Mouse (Mus musculus) cerebellum, postnatal 10 days (tissue): ENCODE measurements around the gene Gm15448.
"Not testable (repeated sequence)": the region's sequence is repeated elsewhere in the genome, so short reads cannot be mapped to it uniquely, and the experiment has no call there.

Experiments used
- DNase-seq, 2 experiments: peaks; one replicate each; pipeline ENCODE4 v3.0.0; 2021; ENCODE audit warnings: mixed read lengths in 2 of 2

Gene Gm15448

GRCm38 (mm10) chr7:3825599-3825998, at the start of gene Gm15448:
TSS of gene Gm15448 (minus strand) at chr7:3825687.
- DNase-seq = not testable (repeated sequence)

DNA sequence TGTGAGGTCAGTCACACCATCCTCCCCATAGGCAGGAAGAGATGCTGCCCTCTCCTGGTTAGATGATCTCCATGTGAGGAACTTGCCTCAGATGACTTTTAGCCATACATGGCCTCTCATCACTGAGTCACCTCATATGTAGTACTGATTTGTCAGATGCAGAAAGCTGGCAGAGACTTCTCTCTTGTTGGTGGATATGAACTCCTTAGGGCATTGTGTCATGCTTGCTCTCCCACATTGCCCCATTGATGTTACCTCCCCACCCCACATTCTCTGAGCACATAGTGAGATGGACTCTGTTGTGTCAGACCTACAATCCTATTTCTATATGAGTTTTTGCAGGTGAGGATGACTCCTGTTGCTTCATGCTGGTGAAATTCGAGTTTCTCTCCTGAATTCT, 49.5 kb upstream of the Gm15448 start:
- not testable (repeated sequence) for DNase-seq

DNA sequence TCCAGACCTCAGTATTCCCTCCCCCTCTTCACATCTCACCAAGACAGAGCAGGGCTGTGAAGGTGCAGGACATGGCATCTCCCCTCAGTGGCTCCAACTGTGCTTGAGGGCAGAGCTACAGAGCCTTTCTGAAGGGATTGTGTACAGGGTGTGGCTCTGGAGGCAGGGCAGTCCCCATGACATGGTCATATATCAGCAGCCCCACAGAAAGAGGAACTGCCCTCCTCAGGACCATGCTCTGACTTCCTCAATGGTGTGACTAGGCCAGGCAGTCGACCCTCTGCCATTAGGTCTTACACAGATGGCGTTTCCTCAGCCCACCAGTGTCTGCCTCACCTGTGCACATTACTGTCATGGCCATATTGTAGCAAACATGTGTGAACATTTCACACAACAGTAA, 19.5 kb upstream of the Gm15448 start, which contains the start of gene Pira2:
Pira2 (minus strand) TSS at position 101 of the 400 bp plus-strand sequence.
- not testable (repeated sequence) for DNase-seq

- DNase-seq = not testable (repeated sequence)
These were observed 12.4 kb upstream of the Gm15448 start for GRCm38 (mm10) chr7:3837854-3838253.

GRCm38 (mm10) chr7:3830633-3831032, 5.1 kb upstream of the Gm15448 start:
- DNase-seq = not testable (repeated sequence)

GRCm38 (mm10) chr7:3811912-3812311, 13.6 kb downstream of the Gm15448 start:
- peak in 1 of 2 experiments; percentile 2 for DNase-seq

DNA sequence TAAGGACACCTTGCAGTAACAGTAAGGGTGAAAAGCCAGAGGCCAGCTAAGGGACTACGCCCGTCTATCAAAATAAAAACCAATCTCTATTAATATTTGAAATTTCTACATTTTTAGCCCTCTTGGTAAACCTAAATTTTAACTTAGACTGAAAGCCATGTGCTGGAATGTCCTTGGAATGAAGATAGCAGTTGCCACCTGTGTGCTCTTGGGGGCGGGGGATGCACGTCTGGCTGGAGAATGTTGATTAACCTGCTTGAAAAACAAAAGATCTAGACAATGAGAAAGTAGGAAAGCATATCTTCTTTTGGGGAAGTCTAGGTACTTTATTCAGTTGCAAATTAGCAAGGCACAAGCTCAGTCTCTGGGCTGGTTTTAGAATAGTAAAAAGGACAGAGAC, 22.6 kb downstream of the Gm15448 start:
- not testable (repeated sequence) for DNase-seq

GRCm38 (mm10) chr7:3799940-3800339, 25.5 kb downstream of the Gm15448 start:
- DNase-seq = not testable (repeated sequence)

- DNase-seq = not testable (repeated sequence)
These were observed 29.2 kb downstream of the Gm15448 start for GRCm38 (mm10) chr7:3796286-3796685.
